Mouse (Mus musculus) cerebellum, postnatal 10 days (tissue): Measurements from ENCODE around the gene Fstl3.
A peak's percentile ranks its signal among the peaks of the same experiment; 100 is the strongest.

Source experiments
- DNase-seq, 2 experiments: peaks; one replicate each; pipeline ENCODE4 v3.0.0; 2021; ENCODE audit warnings: mixed read lengths in 2 of 2

Fstl3 gene

DNA sequence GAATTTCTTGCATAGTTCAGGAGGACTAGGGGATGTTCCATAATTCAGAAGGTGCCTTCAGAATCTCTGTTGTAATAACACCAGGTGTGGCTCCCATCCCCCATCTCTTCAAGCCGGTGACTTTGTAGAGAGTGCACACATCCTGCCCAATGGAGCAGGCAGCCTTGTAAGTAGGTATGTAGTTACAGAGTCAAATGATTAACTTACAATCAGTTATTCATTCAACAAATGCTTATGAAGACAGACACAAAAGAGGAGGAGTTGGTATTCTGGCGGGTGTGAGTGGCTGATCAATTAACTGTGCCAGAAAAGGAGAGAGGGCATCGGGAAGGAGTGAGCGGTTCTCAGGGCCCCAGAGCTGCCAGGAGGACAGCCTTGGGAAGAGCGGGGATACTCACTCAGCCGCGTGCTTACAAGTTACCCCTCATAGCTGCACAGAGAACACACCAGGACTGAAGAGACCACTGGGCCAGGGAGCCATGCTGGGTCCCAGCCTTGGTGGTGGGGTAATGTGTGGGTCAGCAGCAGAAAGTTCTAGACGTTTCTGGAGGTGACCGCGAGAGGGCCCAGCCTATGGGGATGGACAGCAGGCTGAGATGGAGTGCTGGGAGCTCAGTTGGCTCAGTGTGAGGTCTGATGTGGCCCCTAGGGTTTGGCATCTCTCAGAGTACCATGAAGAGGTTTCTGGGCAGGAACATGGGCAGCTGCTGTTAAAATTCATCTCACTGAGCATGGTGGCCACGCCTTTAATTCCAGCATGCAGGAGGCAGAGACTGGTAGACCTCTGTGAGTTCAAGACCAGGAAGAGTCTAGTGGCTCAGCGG is 38.8 kb downstream of the Fstl3 start:
- DNase-seq: no peak

GRCm38 (mm10) chr10:79817111-79817510 is 40.0 kb downstream of the Fstl3 start:
- DNase-seq: no peak

- DNase-seq: no peak
Measured at GRCm38 (mm10) chr10:79818225-79818624, 41.2 kb downstream of the Fstl3 start.

DNA sequence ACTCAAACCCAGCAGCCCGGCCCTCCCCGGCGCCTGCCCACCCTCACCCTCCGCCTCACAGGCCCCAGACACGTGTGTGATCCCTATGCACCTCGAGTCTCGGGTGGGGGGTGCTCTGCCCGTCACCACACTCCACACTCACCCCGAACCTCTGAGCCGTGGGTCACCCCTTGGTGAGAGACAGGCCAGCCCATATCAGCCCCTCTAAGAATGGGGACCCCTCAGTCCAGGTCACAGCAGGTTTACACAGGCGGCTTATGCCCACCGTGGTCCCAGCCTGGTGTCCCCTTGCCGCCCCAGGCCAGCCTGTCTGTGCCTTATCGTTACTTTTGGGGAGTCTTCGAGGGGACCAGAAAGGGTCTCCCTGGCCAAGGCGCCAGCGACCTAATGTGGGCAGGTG is 42.5 kb downstream of the Fstl3 start:
- DNase-seq: no peak

DNA sequence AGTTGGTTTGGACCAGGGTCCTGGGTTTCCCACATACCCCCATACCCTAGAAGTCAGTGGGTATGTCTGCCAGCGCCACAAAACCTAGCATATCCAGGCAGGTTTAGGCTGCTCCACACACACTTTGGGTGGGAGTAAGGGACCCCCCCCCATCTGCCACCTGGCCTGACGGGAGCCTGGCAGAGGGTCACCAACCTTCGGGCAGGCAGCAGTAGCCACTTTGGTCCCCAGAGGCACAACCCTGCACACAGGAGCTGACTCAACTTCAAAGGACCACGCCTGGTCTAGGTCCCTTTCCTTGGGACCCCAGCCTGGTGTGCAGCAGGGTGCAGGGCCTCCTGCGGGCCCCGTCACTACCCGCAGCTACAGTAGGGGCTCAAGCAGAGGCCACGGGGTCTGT is 43.2 kb downstream of the Fstl3 start:
- no peak for DNase-seq

DNA sequence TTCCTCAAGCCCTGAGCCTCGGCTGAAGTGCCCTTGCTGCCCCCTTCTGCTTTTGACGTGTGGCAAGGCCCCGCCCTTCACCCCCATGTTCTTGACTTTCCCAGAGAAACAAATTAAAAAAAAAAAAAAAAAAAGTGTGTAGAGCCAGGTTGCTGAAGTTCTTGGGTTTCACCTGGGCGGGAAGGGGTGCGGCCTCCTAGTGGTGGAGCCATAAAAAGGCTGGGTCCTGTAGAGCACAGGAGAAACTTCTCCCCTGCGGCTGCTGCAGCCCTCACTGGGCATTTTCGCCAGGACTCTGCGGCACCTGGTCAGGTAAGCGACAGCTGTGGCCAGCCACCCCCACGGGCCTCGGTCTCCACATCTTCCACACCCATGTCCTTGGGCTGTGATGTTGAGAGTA is 43.7 kb downstream of the Fstl3 start, which contains the start of gene Misp:
Gene Misp (plus strand): TSS at position 208 of the 400 bp plus-strand sequence.
- DNase-seq: no peak

- DNase-seq: no peak
Measured at GRCm38 (mm10) chr10:79821731-79822130, 44.7 kb downstream of the Fstl3 start.

- no peak for DNase-seq
Measured at GRCm38 (mm10) chr10:79822372-79822771, 45.3 kb downstream of the Fstl3 start.

DNA sequence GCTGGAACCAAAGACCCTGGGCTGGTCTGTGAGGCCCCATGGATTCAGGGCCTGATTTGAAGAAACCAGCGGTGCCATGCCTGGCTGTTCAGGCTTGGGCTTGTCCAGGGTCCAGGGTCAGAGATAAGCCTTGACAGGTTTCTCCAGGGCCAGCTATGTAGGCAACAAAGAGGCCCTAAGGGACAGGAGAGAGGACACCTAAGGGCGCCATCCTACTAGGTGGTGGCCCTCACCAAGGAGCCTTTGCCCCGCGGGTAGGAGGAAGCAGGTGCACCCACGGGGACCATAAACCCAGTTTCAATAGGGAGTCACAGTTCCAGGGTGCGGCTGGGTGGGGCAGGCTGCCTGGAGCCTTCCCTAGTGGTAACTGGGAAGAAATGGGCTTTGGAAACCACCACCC is 45.9 kb downstream of the Fstl3 start:
- DNase-seq: no peak

- no peak for DNase-seq
Measured at GRCm38 (mm10) chr10:79824413-79824812, 47.3 kb downstream of the Fstl3 start.

DNA sequence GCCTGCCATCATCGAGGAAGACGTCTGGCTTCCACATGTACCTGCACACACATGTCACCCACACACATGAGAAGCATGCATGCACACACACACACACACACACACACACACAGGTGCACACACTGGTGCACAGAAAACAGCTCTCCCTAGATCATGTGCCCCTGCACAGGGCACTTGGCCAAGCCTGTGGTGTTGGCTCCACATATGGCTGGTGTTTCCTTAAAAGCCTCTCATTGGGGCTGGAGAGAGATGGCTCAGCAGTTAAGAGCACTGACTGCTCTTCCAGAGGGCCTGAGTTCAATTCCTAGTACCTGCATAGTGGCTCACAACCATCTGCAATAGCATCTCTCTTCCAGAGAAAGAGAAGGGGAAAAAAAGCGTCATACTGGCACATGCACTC is 54.5 kb downstream of the Fstl3 start:
- DNase-seq: peak in 1 of 2 experiments; percentile 37
